Mouse (Mus musculus) c-Kit-negative CD71-positive TER-119-positive erythroid progenitor cells, embryonic 14.5 days (primary cell): ENCODE measurements around the gene Nup153.

Source experiments
- DNase-seq: peaks from one replicate; pipeline ENCODE4 v3.0.0-alpha.2; 2013; ENCODE audit warnings: low read depth, low spot score

The Nup153 gene

DNA sequence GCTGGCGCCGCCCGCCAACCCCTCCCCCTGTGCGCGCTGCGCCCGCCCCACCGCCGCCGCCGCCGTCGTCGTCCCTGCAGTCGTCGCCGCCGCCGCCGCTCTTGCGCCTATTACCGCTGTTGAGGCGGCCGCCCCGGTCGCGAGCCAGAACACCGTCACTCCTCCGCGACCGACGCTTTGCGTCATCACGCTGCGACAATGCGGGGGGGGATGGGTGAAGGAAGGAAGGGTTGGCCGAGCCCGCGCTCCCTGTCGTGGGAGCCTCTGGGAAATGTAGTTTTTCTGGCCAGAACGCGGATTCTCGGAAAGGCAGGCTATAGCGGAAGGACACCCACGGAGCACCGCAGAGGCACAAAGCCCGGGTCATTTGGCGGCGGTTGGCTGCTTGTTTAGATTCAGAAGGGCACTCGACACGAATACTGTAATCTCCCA lies at the start of gene Nup153:
Gene Nup153 (minus strand): TSS at position 104 of the 432 bp plus-strand sequence.
- DNase-seq = peak; percentile 99

DNA sequence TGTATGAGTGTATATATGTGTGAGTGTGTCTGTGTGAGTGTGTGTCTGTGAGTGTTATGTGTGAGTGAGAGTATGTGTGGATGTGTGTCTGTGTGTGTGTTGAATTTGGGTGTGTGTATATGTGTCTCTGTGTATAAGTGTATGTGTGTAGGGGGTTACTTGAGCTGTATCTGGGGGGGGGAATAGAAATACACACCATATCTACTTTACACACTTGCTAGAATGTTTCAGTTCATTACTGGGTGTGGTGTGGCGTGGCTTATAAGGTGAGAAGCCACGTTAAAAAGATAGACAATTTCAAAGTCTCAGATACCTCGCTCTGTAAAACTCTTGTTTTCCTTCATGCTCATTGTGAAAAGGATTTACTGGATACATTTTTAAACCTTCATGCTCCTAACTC lies 49.7 kb upstream of the Nup153 start:
- no peak for DNase-seq

GRCm38 (mm10) chr13:46776636-46777305 lies 49.0 kb upstream of the Nup153 start:
- DNase-seq = no peak

DNA sequence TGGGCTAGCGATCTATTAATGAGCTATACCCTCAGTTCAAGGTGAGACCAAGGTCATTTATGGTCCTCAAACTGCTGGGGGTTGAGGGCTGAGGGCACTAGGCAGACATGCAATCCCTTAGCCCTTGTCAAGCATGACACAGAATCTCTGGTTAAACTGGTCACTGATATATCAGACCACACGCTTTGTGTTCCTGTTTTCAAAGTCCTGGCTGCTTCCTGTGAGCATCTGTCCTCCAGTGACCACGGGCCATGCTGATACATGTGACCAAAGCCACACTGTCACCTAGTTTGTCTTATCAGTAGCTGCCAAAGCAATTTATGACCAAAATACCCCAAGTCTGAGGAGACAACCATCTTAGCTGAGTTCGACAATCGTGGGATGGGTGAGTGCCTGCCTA lies 47.3 kb upstream of the Nup153 start:
- DNase-seq = no peak

GRCm38 (mm10) chr13:46772581-46772980 lies 44.8 kb upstream of the Nup153 start:
- no peak for DNase-seq

GRCm38 (mm10) chr13:46765361-46765760 lies 37.6 kb upstream of the Nup153 start:
- no peak for DNase-seq

DNA sequence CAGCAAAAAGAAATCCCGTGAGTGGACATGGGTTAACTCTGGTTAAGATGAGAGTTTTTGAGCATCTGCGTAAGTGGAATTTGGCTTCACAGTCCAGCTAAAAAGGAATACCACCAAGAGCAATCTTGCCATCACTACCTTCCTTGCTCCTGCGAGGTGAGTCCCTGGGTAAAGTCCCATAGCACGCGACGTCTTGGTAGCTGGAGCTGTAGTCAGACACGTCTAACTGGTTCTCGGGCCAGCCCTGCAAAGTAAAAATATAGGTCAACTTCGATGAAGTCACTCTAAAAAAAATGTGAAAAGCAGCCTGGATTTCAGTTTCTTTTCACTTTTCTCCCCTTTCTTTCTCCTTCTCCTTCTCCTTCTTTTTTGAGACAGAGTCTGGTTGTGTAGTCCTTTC lies 35.5 kb upstream of the Nup153 start:
- DNase-seq = no peak

- DNase-seq = no peak
These were observed 33.2 kb upstream of the Nup153 start for GRCm38 (mm10) chr13:46760921-46761320.

- DNase-seq = no peak
These were observed 31.6 kb upstream of the Nup153 start for GRCm38 (mm10) chr13:46759281-46759809.

DNA sequence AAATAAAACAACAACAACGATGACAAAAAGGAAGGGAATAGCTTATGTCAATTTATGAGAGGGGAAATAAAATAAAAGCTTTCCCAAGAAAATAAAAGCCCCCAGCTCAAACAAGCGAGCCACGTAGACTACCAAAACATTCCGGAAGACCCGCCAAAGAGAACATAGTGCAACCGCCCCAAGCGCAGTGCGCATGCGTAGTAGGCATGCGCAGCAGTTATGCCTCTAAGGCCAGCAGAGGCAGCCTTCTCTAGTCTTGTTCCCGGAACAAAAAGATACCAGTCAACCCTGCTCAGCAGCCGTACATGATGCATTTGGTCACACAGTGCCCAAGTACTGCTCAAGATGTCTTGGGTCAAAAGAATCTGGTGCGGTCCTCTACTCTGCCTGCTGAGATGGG lies 30.9 kb upstream of the Nup153 start:
- no peak for DNase-seq

DNA sequence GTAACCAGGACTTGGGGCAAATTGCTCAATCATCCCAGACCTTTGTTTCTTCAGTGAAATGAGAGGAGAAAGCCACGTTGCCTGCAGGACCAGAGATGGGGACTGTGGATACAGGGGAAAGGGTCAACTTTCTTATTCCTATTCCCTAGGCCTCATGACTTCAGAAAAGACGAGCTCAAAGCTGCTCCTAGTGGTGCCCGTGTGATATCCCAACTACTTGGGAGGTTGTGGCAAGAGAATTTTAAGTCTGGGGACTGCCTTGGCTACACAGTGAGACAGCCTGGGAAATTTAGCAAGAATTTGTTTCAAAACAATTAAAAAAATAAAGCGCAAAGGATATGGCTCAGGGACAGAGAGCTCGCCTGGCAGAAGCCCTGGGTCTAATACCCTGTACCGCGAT lies 30.2 kb upstream of the Nup153 start:
- no peak for DNase-seq

DNA sequence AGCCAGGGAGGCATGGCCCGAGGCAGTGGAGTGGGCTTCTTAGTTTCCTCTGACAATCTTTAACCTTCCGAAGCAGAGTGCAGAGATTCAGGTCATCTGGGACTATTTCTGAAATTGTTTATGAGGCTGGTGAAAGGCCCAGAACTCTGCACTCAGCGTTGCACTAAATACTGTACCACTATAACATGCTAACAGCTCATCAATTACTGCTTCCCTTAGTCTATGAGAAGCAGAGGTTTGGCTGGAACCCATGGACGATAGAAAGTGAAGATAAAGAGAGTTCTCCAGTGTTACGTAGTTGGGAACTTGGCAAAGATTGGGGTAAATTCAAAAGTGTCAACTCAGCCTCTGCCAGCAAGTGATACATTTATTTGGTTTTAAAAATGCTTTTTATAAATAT lies 25.6 kb upstream of the Nup153 start:
- DNase-seq = no peak

DNA sequence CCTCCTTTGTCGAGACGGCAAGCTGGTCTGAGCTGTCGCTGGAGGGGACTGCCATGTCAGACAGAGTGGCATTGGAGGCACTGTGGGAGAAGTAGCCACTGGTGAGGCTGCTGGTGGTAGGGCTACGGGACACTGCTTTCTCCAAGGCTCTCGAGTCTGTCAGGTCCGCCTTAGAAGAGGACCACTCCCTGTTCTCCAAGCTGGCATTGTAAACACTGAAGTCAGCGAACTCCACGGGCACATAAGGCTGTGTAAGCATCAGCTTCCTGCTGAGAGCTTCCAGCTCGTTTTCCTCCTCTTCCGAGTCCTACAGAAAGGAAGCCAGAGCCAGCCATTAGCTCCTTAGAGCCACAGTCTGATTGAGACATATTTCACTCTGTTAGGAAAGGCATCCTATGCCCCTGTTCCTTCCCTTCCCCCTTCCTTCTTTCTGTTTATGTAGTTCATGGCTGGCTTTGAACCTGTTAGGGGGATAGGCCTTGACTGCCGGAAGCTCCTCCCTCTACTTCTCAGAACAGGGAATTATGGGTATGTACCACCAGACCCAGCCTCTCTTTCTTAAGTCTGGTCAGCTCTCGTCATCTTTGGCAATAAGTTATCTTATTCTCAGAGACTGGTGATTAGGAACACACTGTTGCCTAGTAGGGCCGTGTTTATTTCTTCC lies 25.0 kb upstream of the Nup153 start:
- DNase-seq = no peak

- no peak for DNase-seq
These were observed 20.6 kb upstream of the Nup153 start for GRCm38 (mm10) chr13:46748138-46748873.

GRCm38 (mm10) chr13:46743821-46744220 lies 16.1 kb upstream of the Nup153 start:
- DNase-seq = no peak

DNA sequence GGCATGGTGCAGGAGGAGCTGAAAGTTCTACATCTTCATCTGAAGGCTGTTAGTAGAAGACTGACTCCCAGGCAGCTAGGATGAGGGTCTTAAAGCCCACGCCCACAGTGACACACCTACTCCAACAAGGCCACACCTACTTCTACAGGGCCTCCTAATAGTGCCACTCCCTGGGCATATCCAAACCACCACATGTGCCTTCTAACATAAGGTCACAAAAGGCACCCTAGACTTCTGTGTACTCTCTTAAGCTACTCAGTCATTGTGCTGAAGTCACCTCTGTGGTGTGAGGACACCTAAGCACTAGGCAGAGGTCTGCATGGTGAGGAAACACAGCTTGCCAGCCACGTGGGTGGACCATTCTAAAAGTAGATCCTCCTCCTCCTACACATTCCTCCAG lies 14.6 kb upstream of the Nup153 start:
- no peak for DNase-seq

DNA sequence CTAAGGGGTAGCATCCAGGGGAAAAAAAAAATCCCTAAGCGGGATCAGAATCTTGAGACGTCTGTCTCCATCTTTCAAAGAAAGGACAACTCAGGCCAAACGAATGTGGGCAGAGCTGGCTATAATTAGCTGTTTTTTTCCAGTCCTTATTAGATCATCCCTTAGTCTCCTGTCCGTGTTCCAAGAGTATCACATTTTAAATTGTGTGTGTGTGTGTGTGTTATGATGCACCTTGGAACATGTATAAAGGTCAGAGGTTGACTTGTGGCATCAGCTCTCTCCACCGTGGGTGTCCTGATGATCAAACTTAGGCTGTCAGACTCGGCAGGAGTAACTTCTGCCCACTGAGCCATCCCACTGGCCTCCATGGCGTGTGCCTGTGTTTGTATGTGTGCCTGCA lies 11.7 kb upstream of the Nup153 start:
- no peak for DNase-seq

DNA sequence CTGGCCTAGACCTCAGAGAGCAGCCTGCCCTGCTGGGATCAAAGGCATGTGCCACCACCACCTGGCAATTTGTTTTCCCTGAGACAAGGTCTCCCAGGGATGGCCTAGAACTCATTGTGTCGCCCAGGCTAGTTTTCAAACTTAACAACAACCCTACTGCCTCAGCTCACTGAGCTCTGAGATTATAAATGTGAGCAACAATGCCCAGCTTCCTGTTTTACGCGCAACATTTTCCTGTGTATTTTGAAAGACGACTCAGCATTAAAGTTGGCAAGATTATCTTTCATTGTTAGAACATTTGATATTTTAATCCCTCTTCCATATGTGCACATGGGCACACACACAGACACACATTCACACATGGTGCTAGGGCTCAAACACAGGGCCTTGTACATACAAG lies 9.7 kb upstream of the Nup153 start:
- no peak for DNase-seq

- DNase-seq = no peak
These were observed 8.7 kb upstream of the Nup153 start for GRCm38 (mm10) chr13:46736479-46736865.

DNA sequence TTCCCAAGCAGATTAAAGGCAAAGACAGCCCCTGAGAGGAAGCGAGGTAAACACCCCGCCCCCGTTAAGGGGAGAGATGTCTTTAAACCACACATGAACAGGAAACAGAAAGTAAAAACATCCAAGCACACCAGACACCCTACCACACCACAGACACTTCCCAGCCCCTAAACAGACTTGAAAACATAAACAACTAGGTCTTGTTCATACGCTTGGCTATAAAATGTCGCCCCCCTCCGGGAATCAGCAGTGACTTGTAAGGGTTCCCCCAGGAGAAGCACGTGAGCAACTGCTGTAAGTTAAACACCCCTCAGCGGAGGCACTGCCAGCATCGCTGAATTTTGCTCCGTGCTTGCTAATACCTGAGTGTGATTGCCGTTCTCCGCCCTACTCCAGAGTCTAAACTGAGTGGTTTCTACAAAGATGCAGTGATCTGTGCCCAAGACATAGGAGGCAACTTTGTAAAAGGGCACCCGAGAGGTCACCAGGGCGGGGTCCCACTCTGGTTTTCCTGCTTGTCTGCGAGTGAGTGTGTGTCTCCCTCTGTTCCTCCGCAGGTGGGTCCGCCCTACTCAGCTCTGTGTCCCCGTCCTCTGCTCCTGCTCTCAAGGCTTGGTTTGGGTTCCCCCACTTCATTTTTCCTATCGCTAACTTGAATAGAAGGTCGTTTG lies 8.2 kb upstream of the Nup153 start:
- peak; percentile 29 for DNase-seq

DNA sequence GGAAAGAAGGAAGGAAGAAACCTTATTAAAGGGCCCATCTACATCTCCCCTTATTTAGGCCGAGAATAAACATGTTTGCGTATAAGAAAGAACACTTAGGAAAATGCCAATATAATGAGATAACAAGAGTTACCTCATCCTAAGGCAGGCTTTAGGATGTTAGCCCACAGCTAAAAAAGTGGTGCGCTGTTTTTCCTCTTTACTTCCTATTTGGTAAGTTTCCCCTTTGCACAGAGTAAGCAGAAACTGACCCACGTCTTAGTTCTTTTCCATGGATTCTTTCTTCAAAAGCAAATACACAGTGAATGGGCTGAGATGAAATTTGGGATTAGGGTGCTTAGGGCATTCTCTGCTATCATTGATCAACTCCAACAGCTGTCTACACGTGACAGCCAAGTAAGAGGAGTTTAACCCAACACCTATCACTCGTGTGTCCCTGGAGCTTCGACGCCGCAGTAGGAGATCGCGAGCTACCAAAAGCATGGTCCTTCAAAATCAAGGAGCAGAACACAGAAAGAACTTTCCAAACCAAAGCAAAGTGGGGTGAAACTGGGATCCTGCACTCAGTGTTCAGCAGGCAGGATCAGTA lies 7.6 kb upstream of the Nup153 start:
- no peak for DNase-seq

- DNase-seq = no peak
These were observed 2.3 kb upstream of the Nup153 start for GRCm38 (mm10) chr13:46729998-46730397.
